Mouse (Mus musculus): ENCODE data around the gene Slc6a18.
"Not testable (repeated sequence)": the region's sequence is repeated elsewhere in the genome, so short reads cannot be mapped to it uniquely, and the experiment has no call there.

The Slc6a18 gene

GRCm38 (mm10) chr13:73677853-73678252 lies at the start of gene Slc6a18:
Gene Slc6a18, minus strand, starts transcription at chr13:73678023.
- DNase-seq: peak; percentile 34

- no peak for DNase-seq
These were observed 47.5 kb upstream of the Slc6a18 start for GRCm38 (mm10) chr13:73725315-73725714.

GRCm38 (mm10) chr13:73723081-73723668 lies 45.4 kb upstream of the Slc6a18 start:
- peak; percentile 79 for DNase-seq

- DNase-seq: no peak
These were observed 42.4 kb upstream of the Slc6a18 start for GRCm38 (mm10) chr13:73720241-73720640.

DNA sequence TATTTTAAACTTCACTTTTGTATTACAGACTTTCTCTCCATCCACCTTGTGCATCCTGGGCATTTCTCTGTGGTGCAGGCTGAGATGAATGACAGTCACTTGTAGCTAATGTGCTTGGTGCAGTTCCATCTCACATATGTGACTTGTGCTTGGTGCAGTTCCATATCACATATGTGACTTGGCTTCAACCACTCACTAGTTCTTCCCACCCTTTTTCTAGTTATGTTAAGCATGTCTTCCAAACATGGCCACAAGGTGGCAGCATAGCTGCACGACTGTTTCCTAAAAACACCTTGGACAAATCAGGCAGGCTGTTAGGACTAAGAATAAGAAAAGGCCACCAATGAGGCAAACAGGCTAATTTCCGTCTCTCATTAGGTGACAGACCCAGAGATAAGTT lies 40.4 kb upstream of the Slc6a18 start:
- DNase-seq: peak; percentile 92

DNA sequence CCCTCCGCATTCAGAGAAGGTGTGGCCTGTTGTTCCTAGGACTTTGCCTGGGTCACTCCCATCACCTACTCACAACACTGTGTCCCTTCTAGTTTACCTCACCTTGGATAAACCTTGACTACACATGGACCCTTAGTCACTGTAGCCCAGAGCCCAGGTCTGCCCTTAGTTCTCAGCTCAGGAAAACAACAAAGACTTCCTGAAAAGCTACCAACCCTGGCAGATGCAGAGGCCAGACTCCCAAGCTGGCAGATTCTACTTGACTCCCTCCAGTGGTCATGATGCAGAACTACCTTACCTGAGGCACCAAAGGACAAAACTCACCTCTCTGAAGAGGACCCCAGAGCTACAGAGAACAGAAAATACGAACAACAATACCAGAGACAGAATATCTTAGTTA lies 36.2 kb upstream of the Slc6a18 start:
- peak; percentile 35 for DNase-seq

DNA sequence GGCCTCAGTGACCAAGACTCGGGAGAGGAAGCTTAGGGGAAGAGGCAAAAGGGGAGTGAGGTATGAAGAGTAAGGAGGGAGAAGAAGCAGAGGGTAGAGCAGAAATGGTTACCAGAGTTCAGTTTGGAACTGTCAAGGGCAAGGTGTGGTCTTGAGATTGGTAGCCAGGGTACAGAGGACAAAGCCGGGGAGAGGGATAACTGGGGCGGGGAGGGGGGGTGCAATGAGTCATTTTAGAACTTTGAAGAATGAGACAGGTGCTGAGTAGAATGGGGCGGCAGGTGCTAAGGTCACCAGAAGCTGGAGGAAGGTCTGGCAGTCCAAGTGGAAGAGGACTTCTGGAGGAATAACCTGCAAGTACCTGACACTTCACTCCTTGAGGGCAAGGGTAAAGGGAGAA lies 35.4 kb upstream of the Slc6a18 start:
- DNase-seq: no peak

DNA sequence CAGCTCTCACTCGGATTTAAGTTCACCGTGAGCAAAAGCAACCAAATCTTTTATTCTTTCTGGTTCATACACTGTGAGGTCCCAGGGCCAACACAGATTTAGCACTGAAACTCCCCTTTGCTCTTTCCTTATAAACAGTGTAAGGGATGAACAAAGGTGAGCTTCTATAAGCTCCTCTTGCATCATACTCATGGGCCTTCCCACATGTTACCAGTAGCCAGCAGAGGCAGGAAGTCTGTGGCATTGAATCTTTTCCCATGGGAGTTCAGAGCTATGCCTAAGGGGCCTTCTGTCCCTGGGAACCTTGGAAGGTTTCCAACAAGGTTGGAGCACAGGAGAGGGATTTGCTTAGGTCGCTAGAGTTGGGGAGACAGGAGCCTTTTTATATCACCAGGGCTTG lies 34.4 kb upstream of the Slc6a18 start:
- DNase-seq: no peak

DNA sequence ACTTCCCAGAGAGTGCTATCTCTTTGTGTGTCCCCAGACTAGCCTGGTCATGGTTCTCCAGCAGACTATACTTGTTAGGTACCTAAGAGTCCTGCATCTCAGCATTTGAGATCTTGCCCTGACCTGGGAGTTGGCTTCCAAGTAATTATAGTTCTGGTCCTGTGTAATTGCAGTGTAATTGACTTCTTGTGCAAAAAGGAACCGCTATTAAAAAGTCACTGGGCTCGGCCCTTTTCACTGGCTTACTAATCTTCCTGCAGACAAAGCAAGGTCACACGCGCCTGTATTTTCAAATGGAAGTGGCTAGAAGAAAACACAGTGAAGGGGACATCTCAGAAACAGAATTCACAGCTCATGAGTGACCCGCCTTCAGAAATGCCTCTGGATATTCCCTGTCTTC lies 34.0 kb upstream of the Slc6a18 start:
- DNase-seq: no peak

DNA sequence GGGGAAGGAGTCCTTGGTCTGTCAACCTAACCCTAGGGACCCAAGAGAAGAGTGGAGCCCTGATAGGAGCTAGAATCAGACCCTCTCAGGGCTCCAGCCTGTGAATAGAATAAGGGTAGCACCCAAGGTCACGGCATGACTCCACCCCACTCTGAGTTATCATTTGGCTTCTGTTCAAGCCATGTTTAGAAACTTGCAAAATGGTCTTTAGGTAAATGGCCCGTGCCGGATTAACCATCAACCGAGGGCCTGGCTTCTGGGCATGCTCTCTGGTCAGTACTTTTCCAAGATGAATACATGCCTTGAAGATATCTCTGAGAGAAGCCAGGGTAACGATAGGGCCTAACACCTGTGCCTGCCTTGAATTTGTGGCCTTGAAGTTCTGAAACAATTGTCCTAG lies 33.4 kb upstream of the Slc6a18 start:
- peak; percentile 54 for DNase-seq

GRCm38 (mm10) chr13:73709491-73709890 lies 31.7 kb upstream of the Slc6a18 start:
- DNase-seq: peak; percentile 48

DNA sequence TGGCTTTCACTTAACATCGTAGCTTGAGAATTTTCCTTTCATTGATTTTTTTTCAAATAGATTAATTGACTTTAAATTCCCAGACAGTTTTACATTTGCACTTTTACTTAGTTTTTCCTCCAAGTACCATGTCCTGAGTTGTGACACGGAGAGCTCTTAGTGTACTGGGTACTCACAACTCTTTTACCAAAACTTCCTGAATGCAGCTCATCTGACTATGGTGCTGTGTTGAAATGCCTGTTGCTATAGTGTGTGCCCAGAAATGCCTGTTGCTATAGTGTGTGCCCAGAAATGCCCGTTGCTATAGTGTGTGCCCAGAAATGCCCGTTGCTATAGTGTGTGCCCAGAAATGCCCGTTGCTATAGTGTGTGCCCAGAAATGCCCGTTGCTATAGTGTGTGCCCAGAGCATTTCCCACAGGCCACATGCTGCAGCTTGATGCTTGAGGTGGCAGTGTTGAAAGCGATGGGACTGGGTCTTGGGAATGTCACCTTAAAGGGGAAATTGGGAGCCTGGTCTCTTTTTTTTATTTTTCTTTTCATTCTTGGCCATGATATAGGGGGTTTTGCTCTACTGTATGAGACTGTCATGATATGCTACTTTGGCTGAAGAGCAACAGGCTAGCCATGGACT lies 27.0 kb upstream of the Slc6a18 start, which contains the start of gene Slc6a19:
TSS of gene Slc6a19 (minus strand) at position 172 of the 632 bp plus-strand sequence.
- no peak for DNase-seq

GRCm38 (mm10) chr13:73703486-73703885 lies 25.7 kb upstream of the Slc6a18 start:
- DNase-seq: not testable (repeated sequence)

DNA sequence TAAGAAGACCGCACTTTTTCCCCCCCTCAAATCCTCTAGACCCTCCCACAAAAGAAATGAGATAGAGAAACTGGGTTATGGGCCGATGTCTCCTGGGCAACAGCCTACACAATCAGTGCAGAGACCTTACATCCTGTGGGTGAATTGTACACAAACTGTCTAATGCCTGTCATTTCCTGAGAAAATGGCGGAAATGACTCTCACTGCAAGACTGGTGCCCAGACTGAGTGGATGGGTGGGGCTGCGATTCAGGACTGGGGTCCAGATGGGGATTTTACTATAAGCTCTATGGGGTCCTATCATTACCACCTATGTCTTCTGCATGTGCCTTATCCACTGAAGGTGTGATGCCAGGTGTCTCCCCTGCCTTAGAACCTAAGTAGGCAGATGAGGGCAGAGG lies 25.0 kb upstream of the Slc6a18 start:
- DNase-seq: no peak

- no peak for DNase-seq
These were observed 23.5 kb upstream of the Slc6a18 start for GRCm38 (mm10) chr13:73701161-73701883.

DNA sequence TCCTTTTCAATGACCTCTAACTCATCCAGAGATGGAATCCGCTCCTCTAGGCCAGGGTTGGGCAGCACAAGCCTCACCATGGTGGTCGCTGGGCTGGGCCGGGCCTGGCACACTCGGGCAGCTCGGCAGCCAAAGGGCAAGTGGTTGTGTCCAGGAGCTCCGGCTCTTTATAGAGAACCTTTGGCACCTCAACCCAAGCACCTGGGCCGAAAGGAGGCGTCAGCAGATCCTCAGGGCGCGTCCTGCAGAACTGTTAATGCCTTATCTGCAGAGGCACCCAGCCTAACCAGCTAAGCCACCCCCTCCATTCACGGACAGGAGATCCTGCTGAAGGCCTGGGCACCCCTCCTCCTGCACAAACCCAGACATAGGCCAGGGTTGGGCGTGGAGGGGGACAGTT lies 22.7 kb upstream of the Slc6a18 start:
- DNase-seq: peak; percentile 62

DNA sequence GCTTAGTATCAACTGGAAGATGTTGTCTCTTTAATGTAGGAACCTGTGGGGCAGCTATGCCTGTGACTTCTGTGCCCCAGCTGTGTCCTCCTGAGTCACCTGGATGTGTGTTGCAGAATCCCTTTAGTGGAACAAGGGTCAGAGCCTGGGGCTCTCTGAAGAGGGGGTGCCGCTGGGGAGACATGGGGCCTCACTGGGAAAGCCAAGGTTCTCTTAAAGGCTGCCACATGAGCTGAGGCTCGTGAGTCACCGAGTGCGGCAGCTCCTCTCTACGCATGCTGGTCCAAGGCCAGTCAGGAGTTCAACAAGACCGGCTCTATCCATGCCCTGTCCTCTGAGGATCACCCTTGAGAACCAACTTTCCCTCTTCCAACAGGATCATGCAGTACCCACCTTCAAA lies 21.9 kb upstream of the Slc6a18 start:
- DNase-seq: no peak

- no peak for DNase-seq
These were observed 18.7 kb upstream of the Slc6a18 start for GRCm38 (mm10) chr13:73696529-73696928.

GRCm38 (mm10) chr13:73694972-73695371 lies 17.1 kb upstream of the Slc6a18 start:
- no peak for DNase-seq

DNA sequence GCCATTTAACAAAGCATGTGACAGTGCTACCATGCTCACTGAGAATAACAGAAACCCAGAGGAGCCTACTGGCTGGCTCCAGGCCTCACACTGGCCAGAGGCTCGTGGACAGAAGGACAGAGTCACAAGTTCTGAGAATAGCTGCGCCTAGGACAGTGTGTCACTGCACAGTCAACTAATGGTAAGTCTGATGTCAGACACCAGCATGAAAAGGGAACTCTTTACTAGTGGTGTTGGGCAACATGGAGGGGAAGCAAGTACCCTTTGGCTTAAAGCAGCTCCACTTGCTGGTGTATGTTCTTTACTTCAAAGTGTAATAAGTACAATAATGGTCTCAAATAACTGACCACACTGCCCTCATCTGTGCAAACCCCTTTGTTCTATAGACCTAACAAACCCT lies 15.5 kb upstream of the Slc6a18 start:
- no peak for DNase-seq

GRCm38 (mm10) chr13:73692249-73692868 lies 14.5 kb upstream of the Slc6a18 start:
- DNase-seq: peak; percentile 92

GRCm38 (mm10) chr13:73688934-73689333 lies 11.1 kb upstream of the Slc6a18 start:
- DNase-seq: no peak

DNA sequence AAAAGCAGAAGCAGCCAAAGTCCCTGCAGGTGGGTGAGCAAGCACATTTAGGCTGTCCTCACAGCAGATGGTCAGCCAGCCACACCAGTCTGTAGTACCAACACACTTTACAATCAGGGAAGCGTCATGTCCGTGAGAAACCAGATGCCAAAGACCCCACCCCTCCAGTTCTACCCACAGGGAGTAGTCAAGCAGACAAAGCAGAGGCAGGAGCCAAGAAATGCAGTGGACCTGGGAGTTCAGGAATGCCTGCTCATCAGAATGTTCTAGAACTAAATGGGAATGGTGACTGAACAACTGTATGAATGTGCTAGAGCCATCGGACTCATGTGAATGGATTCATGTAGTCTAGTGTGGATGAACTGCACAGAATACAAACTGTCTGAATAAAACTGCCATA lies 9.8 kb upstream of the Slc6a18 start:
- peak; percentile 27 for DNase-seq

DNA sequence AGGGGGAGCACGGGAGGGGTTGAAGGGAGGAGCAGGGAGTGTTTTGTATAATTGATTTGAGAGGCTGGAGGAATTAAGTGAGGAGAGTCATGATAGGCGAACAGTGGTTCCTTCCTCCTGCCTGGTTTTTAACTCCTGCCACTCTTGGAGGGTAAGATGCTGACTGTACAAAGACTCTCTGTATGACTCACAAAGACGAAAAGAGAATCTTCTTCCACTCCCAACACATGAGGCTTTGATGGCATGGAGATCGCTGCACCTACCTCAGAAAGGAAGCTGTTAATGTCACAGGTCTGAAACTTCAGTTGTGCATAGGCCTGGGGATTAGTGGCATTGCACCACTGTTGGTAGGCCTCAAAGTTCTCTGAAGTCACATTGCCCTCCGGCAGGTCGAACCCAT lies 7.7 kb upstream of the Slc6a18 start:
- DNase-seq: no peak
